Mouse (Mus musculus) hindbrain, embryonic 11.5 days (tissue): Measurements from ENCODE around the gene Cavin1. TPM values are rescaled to one million over a fixed set of nuclear protein-coding genes. Genes with fewer than 3 reads are reported as not detected.

ENCODE experiments used
- ATAC-seq: fragments of 200-750 bp; cut with Nextera tagmentation; 2 replicates; pipeline ENCODE4 v1.8.0; 2017; ENCODE audit warnings: mild to moderate bottlenecking, moderate TSS enrichment, moderate library complexity; ENCODE audit not compliant: low FRiP score
- DNase-seq: peaks from one replicate; pipeline ENCODE4 v3.0.0-alpha.2; 2015; ENCODE audit warnings: low spot score
- H3K27ac ChIP-seq: fragments of 300-500 bp; sonication (generic); 2 replicates; pipeline ENCODE4 v1.5.1; 2014; ENCODE audit warnings: mild to moderate bottlenecking, low read depth, low read length
- H3K27me3 ChIP-seq: fragments of 300-500 bp; sonication (generic); 2 replicates; pipeline ENCODE4 v1.6.1; 2014; ENCODE audit warnings: mild to moderate bottlenecking, low read length, moderate library complexity, mixed read lengths; ENCODE audit not compliant: control insufficient read depth, insufficient read depth
- H3K36me3 ChIP-seq: fragments of 300-500 bp; sonication (generic); 2 replicates; pipeline ENCODE4 v1.6.1; 2014; ENCODE audit warnings: mild to moderate bottlenecking, low read length, moderate library complexity, mixed read lengths; ENCODE audit not compliant: control insufficient read depth, insufficient read depth
- H3K4me1 ChIP-seq: fragments of 300-500 bp; sonication (generic); replicated peaks from 2 replicates; pipeline ENCODE4 v1.6.1; 2014; ENCODE audit warnings: low read length, mixed read lengths; ENCODE audit not compliant: control insufficient read depth, insufficient read depth
- H3K4me2 ChIP-seq: fragments of 300-500 bp; sonication (generic); replicated peaks from 2 replicates; pipeline ENCODE4 v1.6.1; 2014; ENCODE audit warnings: mild to moderate bottlenecking, low read depth, low read length
- H3K4me3 ChIP-seq: fragments of 300-500 bp; sonication (generic); 2 replicates; pipeline ENCODE4 v1.5.1; 2014; ENCODE audit warnings: low read depth, low read length
- H3K9ac ChIP-seq: fragments of 300-500 bp; sonication (generic); 2 replicates; pipeline ENCODE4 v1.6.1; 2014; ENCODE audit warnings: low read depth, low read length
- H3K9me3 ChIP-seq: fragments of 300-500 bp; sonication (generic); 2 replicates; pipeline ENCODE4 v1.6.1; 2016; ENCODE audit warnings: low read length; ENCODE audit not compliant: control insufficient read depth
- WGBS: fragments of 180-500 bp; shearing (Covaris S2); extraction: QIAGEN DNeasy Blood & Tissue Kit; methylation state at CpG from one replicate; pipeline ENCODE4 v1.1.7; 2014; 5-methylcytosine and 5-hydroxymethylcytosine counted together
- polyA plus RNA-seq: library from polyadenylated mRNA; unstranded; fragments of >200 nt; fragmentation: Nextera tagmentation; extraction: Ambion mirVana; gene quantifications from 2 replicates; pipeline ENCODE4 v1.2.1, GENCODE M21; 2014

Gene Cavin1
- polyA plus RNA-seq, 1 experiment from 2014 or later = 11.9 TPM

GRCm38 (mm10) chr11:100906885-100907284 lies 63.8 kb downstream of the Cavin1 start:
- Histone ChIP-seq H3K27ac (no peak overlapping the region), H3K9me3 (no peaks in the 10 kb centered on the region), H3K4me3 (no peak overlapping the region), H3K27me3 (no peaks in the 10 kb centered on the region), H3K4me1 (no peaks in the 10 kb centered on the region), H3K9ac (no peak overlapping the region), H3K4me2 (no peak overlapping the region), H3K36me3 (peaks cover 3% of the 10 kb centered on the region; the same call in 1 of the 2 replicates)
- ATAC-seq = no peak
- WGBS = 89% methylated on average over 4 of the region's 4 CpGs
- DNase-seq = no peak

Other genes starting within 250 kb of the Cavin1 start
- gene Rab5c, start 232.7 kb downstream of the Cavin1 start, polyA plus RNA-seq = 76.6 and 87.5 TPM in 2 replicates
- gene Kcnh4, start 210.9 kb downstream of the Cavin1 start, polyA plus RNA-seq = 3.8 and 5.7 TPM in 2 replicates
- not detected in 2 replicates for gene Hcrt, start 208.0 kb downstream of the Cavin1 start, polyA plus RNA-seq
- gene Ghdc, start 199.9 kb downstream of the Cavin1 start, polyA plus RNA-seq = 1.1 and 2.1 TPM in 2 replicates
- gene Stat5b, start 120.2 kb downstream of the Cavin1 start, polyA plus RNA-seq = 13.4 and 14.8 TPM in 2 replicates
- gene Stat5a, start 111.5 kb downstream of the Cavin1 start, polyA plus RNA-seq = 1.4 and 1.8 TPM in 2 replicates
- gene Stat3, start 31.3 kb downstream of the Cavin1 start, polyA plus RNA-seq = 25.6 and 33.3 TPM in 2 replicates
- 48.5 and 49.3 TPM in 2 replicates for gene Atp6v0a1, start 38.6 kb upstream of the Cavin1 start, polyA plus RNA-seq
- gene Naglu, start 99.1 kb upstream of the Cavin1 start, polyA plus RNA-seq = 5.8 and 5.9 TPM in 2 replicates
- gene Hsd17b1, start 107.5 kb upstream of the Cavin1 start, polyA plus RNA-seq = not detected in 2 replicates
- gene Coasy, start 111.7 kb upstream of the Cavin1 start, polyA plus RNA-seq = 50.9 and 51.6 TPM in 2 replicates
- gene Mlx, start 116.4 kb upstream of the Cavin1 start, polyA plus RNA-seq = 57.1 and 57.3 TPM in 2 replicates
- 54.3 and 54.8 TPM in 2 replicates for gene Psmc3ip, start 124.5 kb upstream of the Cavin1 start, polyA plus RNA-seq
- 10.7 and 12.0 TPM in 2 replicates for gene Retreg3, start 149.0 kb upstream of the Cavin1 start, polyA plus RNA-seq
- gene Tubg1, start 149.1 kb upstream of the Cavin1 start, polyA plus RNA-seq = 97.7 and 98.6 TPM in 2 replicates
- gene Tubg2, start 185.0 kb upstream of the Cavin1 start, polyA plus RNA-seq = 5.5 and 5.7 TPM in 2 replicates
- 0.29 and 0.39 TPM in 2 replicates for gene Cntnap1, start 199.6 kb upstream of the Cavin1 start, polyA plus RNA-seq
- 7.7 and 8.2 TPM in 2 replicates for gene Plekhh3, start 200.5 kb upstream of the Cavin1 start, polyA plus RNA-seq
- 0.19 TPM in 1 of 2 replicates, not detected in the other for gene Ccr10, start 204.6 kb upstream of the Cavin1 start, polyA plus RNA-seq